Mouse (Mus musculus) stomach, postnatal 0 days (tissue): ENCODE measurements around the gene Thsd7a. TPM values are rescaled to one million over a fixed set of nuclear protein-coding genes. Genes with fewer than 3 reads are reported as not detected.

Source experiments
- ATAC-seq: fragments of 200-750 bp; cut with Nextera tagmentation; 2 replicates; pipeline ENCODE4 v1.8.0; 2017; ENCODE audit not compliant: low FRiP score, low TSS enrichment
- DNase-seq: peaks from one replicate; pipeline ENCODE4 v3.0.0-alpha.2; 2016; ENCODE audit warnings: low spot score
- H3K27ac ChIP-seq: fragments of 300-500 bp; sonication (generic); replicated peaks from 2 replicates; pipeline ENCODE4 v1.5.1; 2014; ENCODE audit warnings: mild to moderate bottlenecking, control low read depth
- H3K27me3 ChIP-seq: fragments of 300-500 bp; sonication (generic); 2 replicates; pipeline ENCODE4 v1.6.1; 2014; ENCODE audit warnings: low read length; ENCODE audit not compliant: control insufficient read depth, insufficient read depth
- H3K36me3 ChIP-seq: fragments of 300-500 bp; sonication (generic); 2 replicates; pipeline ENCODE4 v1.6.1; 2014; ENCODE audit warnings: low read length, mixed read lengths; ENCODE audit not compliant: control insufficient read depth, insufficient read depth
- H3K4me1 ChIP-seq: fragments of 300-500 bp; sonication (generic); replicated peaks from 2 replicates; pipeline ENCODE4 v1.6.1; 2014; ENCODE audit warnings: antibody characterized with exemption; ENCODE audit not compliant: control insufficient read depth, insufficient read depth
- H3K4me2 ChIP-seq: fragments of 300-500 bp; sonication (generic); replicated peaks from 2 replicates; pipeline ENCODE4 v1.6.1; 2014; ENCODE audit warnings: low read depth, mild to moderate bottlenecking, control low read depth, moderate library complexity
- H3K4me3 ChIP-seq: fragments of 300-500 bp; sonication (generic); 2 replicates; pipeline ENCODE4 v1.5.1; 2014; ENCODE audit warnings: low read depth, low read length, control low read depth
- H3K9ac ChIP-seq: fragments of 300-500 bp; sonication (generic); 2 replicates; pipeline ENCODE4 v1.6.1; 2014; ENCODE audit warnings: mild to moderate bottlenecking, low read length, control low read depth, mixed read lengths
- H3K9me3 ChIP-seq: fragments of 300-500 bp; sonication (generic); 2 replicates; pipeline ENCODE4 v1.6.1; 2016; ENCODE audit warnings: low read length; ENCODE audit not compliant: control insufficient read depth
- CTCF ChIP-seq: IDR thresholded peaks from 2 replicates; pipeline ENCODE4 v1.5.1; 2016; ENCODE audit warnings: antibody characterized with exemption, low read depth, mild to moderate bottlenecking, moderate library complexity
- EP300 ChIP-seq: optimal IDR thresholded peaks from 2 replicates; pipeline ENCODE3; 2016; ENCODE audit warnings: antibody characterized with exemption
- WGBS: fragments of 180-500 bp; shearing (Covaris S2); extraction: QIAGEN DNeasy Blood & Tissue Kit; methylation state at CpG from one replicate; pipeline ENCODE4 v1.1.7; 2014; 5-methylcytosine and 5-hydroxymethylcytosine counted together
- polyA plus RNA-seq: library from polyadenylated mRNA; unstranded; fragments of >200 nt; fragmentation: Nextera tagmentation; extraction: Ambion mirVana; gene quantifications from 2 replicates; pipeline ENCODE4 v1.2.1, GENCODE M21; 2015

Thsd7a gene
- polyA plus RNA-seq, 1 experiment from 2014 or later = 1.1 TPM

- no peak overlapping the region for H3K27ac ChIP-seq
- H3K9ac ChIP-seq = no peak overlapping the region
- no peaks in the 10 kb centered on the region for H3K4me1 ChIP-seq
- no peak overlapping the region for H3K4me3 ChIP-seq
- ATAC-seq (no peak), DNase-seq (no peak)
- H3K27me3 ChIP-seq = no peaks in the 10 kb centered on the region
- H3K36me3 ChIP-seq = no peaks in the 10 kb centered on the region
- no peak overlapping the region for H3K4me2 ChIP-seq
- H3K9me3 ChIP-seq = no peaks in the 10 kb centered on the region
- WGBS = 51% methylated on average over 1 of the region's 1 CpGs
- TF ChIP-seq CTCF (no peak), EP300 (no peak)
These were observed 291.8 kb downstream of the Thsd7a start for GRCm38 (mm10) chr6:12457451-12457850.

GRCm38 (mm10) chr6:12454876-12455485, 294.2 kb downstream of the Thsd7a start:
- no peaks in the 10 kb centered on the region for H3K9me3 ChIP-seq
- H3K27ac ChIP-seq = no peak overlapping the region
- H3K4me2 ChIP-seq = no peak overlapping the region
- H3K4me3 ChIP-seq = no peak overlapping the region
- no peaks in the 10 kb centered on the region for H3K4me1 ChIP-seq
- no peaks in the 10 kb centered on the region for H3K27me3 ChIP-seq
- DNase-seq (no peak), ATAC-seq (no peak)
- no peak overlapping the region for H3K9ac ChIP-seq
- TF ChIP-seq CTCF (no peak), EP300 (no peak)
- H3K36me3 ChIP-seq = no peaks in the 10 kb centered on the region
- 76% methylated on average over 1 of the region's 1 CpGs for WGBS

- no peak overlapping the region for H3K4me3 ChIP-seq
- 60% methylated on average over 3 of the region's 3 CpGs for WGBS
- no peaks in the 10 kb centered on the region for H3K9me3 ChIP-seq
- no peak for DNase-seq
- no peaks in the 10 kb centered on the region for H3K27me3 ChIP-seq
- H3K4me1 ChIP-seq = no peaks in the 10 kb centered on the region
- no peak overlapping the region for H3K9ac ChIP-seq
- TF ChIP-seq EP300 (no peak), CTCF (no peak)
- H3K36me3 ChIP-seq = no peaks in the 10 kb centered on the region
- no peak overlapping the region for H3K4me2 ChIP-seq
- no peak overlapping the region for H3K27ac ChIP-seq
- ATAC-seq = no peak
These were observed 295.1 kb downstream of the Thsd7a start for GRCm38 (mm10) chr6:12454132-12454531.

- Histone ChIP-seq H3K27ac (no peak overlapping the region), H3K4me2 (no peak overlapping the region), H3K36me3 (no peaks in the 10 kb centered on the region), H3K9me3 (no peaks in the 10 kb centered on the region), H3K27me3 (no peaks in the 10 kb centered on the region), H3K4me3 (no peak overlapping the region), H3K9ac (no peak overlapping the region), H3K4me1 (no peaks in the 10 kb centered on the region)
- no peak for TF ChIP-seq EP300
- no peak for TF ChIP-seq CTCF
- DNase-seq (no peak), ATAC-seq (no peak)
- 35% methylated on average over 3 of the region's 3 CpGs for WGBS
These were observed 300.4 kb downstream of the Thsd7a start for GRCm38 (mm10) chr6:12448851-12449250.

GRCm38 (mm10) chr6:12445486-12445885, 303.7 kb downstream of the Thsd7a start:
- WGBS = 95% methylated on average over 2 of the region's 2 CpGs
- H3K9ac ChIP-seq = no peak overlapping the region
- ATAC-seq (no peak), DNase-seq (no peak)
- H3K4me3 ChIP-seq = no peak overlapping the region
- H3K9me3 ChIP-seq = no peaks in the 10 kb centered on the region
- no peaks in the 10 kb centered on the region for H3K4me1 ChIP-seq
- H3K27me3 ChIP-seq = no peaks in the 10 kb centered on the region
- no peaks in the 10 kb centered on the region for H3K36me3 ChIP-seq
- H3K27ac ChIP-seq = no peak overlapping the region
- H3K4me2 ChIP-seq = no peak overlapping the region
- TF ChIP-seq EP300 (no peak), CTCF (no peak)

- Histone ChIP-seq H3K4me2 (no peak overlapping the region), H3K36me3 (no peaks in the 10 kb centered on the region), H3K9me3 (no peaks in the 10 kb centered on the region), H3K27ac (no peak overlapping the region), H3K4me1 (no peaks in the 10 kb centered on the region), H3K9ac (no peak overlapping the region), H3K4me3 (no peak overlapping the region), H3K27me3 (no peaks in the 10 kb centered on the region)
- no peak for ATAC-seq
- TF ChIP-seq CTCF (no peak), EP300 (no peak)
- DNase-seq = no peak
These were observed 309.6 kb downstream of the Thsd7a start for GRCm38 (mm10) chr6:12439561-12439960.
